Mouse (Mus musculus): ENCODE data around the gene Vmac.

- TF ChIP-seq CTCF (IDR thresholded peaks at IDR 0.05; ENCODE audit: borderline replicate concordance, control insufficient read depth, extremely low read depth, insufficient read depth, low read length, poor library complexity) (no peak), POLR2A (IDR thresholded peaks at IDR 0.05; ENCODE audit: control insufficient read depth, extremely low read depth, insufficient read depth, low read length, poor library complexity) (no peak)
Measured at GRCm38 (mm10) chr17:56740118-56740787, 22.4 kb upstream of the Vmac start.

Measured in thymus, adult 2 months (tissue).